Mouse (Mus musculus) megakaryocyte progenitor cell, adult 5-6 weeks (primary cell): ENCODE data around the gene Rtn1. TPM values are rescaled to one million over a fixed set of nuclear protein-coding genes. Genes with fewer than 3 reads are reported as not detected.

Experiments used
- ATAC-seq: replicated peaks from 2 replicates; pipeline ENCODE4 v1.8.0; 2016; ENCODE audit warnings: mild to moderate bottlenecking, moderate TSS enrichment, inconsistent platforms; ENCODE audit not compliant: poor library complexity
- total RNA-seq, 2 experiments: library from RNA; stranded (forward) in 1 of 2; stranded (reverse) in 1 of 2; fragments of 157-497, 149-512 nt in 1 of 2; fragments of 200-1000 nt in 1 of 2; gene quantifications; 2 replicates each; pipeline versions ENCODE4 v1.2.3 to v1.2.4; 2015 to 2017

Rtn1 gene
- total RNA-seq, 2 experiments from 2014 or later, result not detected

DNA sequence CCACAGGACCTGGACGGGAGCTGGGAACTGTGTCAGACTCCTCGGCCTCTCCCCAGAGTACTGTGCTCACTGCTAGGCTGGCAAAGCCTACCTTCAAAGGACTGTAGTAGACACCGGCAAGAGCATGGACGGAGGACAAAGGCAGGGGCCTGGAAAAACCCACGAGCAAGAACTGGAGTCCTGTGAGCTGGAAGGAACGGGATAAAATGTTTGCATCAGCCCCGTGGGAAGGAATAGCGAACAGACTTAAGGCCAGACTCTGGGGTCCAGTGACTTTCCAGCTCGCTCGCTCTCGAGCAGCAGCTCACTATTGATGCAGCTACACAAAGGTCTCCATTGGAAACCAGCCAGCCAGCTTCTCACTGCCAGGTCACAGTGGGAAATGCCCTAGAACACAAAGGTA, 34.0 kb downstream of the Rtn1 start:
- ATAC-seq, result no peak

DNA sequence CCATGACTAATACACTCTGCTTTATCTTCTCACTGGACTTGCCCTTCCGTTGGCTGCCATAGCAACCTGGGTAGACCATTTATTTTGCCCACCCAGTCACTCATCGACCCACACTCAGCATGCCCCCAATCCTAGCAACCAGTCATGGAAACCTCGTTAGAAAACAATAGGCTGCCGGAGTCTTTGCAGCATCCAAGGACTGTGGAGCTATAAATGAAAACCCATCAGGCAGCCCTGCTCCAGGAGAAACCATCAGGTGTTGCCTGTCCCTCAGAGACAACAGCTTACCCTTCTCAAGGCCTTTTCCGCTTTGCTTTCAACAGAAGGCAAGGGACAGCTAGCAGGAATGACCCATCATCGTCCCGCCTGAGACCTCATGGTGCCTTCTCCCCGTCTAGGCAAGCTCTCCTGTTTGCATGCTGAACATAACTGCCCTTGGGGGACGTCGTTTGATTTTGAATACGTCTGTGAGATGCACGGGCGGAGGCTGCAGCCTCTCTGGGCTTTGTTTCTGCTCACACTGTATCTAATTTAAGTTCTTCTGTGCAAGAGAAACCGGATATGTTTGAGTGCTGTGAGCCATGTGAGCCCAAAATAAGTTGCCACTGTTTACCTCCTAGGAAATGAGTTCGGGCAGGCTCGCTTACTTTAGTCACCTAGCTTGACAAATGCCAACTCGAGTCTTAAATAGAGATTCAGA, 34.8 kb downstream of the Rtn1 start:
- no peak for ATAC-seq

DNA sequence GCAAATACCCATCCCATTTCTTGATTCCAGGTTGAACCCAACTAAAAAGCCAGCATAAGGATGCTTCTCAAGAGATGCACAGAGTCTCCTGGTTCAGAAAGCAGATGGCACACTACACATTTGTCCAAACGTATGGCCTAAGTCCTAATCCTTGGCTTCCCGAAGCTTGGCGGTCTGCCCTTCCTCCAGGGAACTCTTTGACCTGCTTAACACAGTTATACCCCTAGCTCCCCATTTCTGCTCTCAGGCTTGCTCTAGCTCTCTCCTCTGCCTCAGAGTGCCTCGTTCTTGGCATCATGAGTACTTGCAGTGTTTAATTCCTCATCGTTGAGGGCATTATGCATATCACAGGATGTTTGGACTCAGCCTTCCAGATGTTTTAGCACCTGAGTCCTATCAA, 38.8 kb downstream of the Rtn1 start:
- ATAC-seq, result no peak

DNA sequence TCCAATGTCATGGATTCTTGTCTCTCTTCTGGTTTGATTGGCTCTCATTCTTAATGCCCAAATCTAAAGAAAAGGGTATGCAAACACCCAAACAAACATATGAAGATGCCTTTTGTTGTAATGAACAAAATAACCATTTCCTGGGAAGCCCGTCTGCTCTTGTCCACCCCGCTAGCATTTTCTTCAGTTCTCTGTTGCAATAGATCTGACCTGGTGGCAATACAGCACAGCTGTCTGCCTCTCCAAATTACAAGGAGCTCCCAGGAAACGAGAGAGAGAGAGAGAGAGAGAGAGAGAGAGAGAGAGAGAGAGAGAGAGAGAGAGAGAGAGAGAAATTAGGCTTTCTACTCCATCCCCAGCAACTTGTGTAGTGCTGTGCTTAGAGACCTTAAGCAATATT, 42.1 kb downstream of the Rtn1 start:
- ATAC-seq, result no peak

DNA sequence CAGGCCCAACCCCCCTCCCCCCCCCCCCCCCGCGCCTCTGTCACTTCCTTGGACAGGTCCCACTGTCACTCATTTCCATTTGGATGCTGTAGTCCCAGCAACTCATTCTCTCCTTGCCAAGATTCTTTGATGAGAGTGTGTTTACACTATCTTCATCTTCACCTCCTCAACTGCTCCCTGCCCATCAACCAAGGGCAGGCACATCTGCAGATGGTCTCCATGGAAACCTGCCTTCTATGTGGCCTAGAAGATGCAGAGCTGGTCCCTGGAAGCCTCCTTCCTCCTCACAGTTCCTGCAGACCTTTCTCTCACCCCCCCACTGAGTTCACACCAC, 42.8 kb downstream of the Rtn1 start:
- no peak for ATAC-seq

DNA sequence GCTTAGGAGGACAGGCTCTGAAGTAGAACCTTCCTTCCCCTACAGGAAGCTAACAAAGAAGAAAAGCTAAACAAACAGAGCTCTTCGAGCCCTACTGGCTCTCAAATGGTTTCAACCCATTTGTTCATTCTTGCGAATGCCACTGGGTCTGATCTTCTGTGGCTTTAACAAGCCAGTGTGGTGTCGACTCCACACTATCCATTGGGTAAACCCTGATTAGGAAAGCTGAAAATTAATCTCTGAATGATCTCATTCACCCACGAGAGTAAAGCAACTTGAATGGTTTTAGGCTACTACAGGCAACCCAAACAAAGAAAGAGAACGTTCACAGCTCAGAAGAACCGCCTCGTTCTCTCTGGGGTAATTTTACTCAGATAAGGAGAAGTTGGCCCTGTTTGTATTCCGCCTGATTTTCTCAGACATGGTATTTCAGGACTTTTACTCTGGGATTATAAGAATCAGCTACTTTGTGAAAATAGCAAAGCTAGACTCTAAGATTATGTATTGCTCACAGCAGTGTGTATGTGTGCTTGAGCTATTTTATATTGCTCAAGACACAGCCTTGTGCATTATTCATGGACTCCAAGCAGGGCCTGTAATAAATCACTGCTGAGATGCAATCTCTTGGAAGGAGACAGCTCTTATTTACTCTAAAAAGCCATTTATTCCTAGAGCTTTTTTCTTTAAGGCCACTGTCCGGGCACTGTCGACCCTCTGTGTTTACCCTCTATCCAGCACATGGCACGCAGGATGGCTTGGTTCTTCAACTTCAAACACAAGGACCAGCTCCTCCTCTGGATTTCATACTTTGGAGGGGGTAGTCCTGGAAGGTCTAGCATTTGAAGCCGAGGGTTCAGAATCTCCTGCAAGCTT, 43.4 kb downstream of the Rtn1 start:
- no peak for ATAC-seq

DNA sequence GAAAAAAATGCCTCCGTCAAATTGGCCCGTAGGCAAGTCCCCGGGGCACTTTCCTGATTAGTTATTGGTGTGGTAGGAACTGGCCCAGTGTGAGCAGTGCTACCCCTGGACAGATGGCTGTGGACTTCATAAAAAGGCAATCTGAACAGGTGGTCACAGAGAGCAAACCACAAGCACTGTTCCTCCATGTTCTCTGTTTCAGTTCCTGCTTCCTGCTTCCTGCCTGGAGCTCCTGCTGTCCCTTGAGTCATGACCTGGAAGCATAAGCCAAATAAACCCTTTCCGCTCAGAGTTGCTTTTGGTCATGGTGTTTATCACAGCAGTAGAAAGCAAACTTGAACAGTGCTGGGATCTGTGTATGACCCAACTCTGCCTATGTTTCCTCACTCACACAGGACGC, 44.3 kb downstream of the Rtn1 start:
- ATAC-seq, result peak; percentile 30

DNA sequence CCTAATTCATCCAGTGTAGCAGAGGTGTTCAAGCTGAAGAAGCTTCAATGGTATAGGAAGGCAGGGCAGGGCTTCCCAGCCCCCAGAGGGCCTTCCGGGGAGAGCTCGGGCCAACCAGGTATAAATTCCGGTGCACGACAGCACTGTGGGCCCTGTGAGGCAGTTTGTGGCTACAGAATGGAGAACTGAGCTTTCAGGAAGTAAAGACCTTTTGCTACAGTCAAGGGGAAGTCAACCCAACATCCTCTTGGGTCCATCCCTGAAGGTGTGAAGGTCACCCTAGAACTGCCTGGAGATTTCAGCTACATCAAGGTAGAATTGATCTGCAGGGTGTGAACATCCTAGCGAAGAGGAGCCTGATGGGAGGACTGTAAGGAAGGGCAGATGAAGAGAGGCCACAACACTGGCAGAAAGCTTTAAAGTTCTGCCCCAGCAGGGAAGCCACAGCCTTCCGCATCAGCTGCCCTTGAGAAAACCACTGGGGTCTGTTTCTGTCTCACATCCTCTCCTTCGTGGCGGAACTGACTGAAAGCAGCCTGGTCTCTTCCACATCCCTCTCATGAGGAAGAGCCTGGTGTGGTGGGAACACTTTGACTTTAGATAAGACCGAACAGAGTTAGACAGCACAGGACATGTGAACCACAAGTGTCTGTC, 47.0 kb downstream of the Rtn1 start:
- ATAC-seq, result peak; percentile 92

DNA sequence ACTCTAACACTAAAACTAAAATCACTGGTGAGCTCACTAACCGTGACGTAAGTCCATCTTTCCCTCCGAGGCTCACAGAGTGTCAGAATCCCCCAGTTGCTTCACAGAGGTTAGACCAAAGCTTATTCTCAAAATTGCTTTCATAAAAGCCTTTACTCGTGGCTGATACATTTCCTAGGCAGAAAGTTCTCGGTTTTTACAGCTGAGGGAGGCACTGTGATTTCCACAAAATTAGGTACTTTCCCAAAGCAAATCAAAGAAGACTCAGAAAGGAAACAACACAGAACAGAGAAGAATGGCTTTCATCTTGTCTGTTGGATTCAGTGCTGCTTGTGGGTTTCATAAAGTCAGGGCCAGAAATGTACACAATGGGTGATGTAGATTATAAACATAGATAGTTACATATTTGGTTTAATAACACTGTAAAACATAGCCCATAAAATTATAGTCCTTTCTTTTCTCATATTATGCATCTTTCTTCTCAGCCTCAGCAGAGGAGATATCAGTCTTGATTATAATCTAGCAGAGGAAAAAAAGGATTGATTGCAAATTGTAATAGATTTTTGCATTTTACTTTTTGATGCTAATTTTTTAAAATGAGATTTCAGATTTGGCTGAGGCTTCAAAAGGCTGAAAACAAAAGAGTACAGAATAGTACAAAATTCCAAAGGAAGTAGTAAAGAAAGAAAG, 47.8 kb downstream of the Rtn1 start:
- ATAC-seq, result no peak

DNA sequence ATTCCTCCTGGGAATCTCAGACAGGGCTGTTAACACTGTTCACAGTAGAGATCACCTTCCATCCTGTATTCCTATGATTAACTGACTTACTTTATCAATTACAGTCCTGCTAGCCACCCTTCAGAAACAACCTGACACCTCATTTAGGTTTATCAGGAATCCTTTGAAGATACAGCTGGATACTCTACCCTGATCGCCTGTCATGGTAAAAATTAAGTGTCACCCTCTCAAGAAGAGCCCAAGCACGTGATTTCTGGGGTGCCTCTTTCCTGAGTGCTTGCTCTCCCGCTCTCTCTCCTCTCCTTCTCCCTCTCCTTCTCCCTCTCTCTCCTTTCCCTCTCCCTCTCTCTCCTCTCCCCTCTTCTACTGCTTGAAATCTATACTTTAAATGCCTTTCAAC, 49.0 kb downstream of the Rtn1 start:
- ATAC-seq, result no peak

DNA sequence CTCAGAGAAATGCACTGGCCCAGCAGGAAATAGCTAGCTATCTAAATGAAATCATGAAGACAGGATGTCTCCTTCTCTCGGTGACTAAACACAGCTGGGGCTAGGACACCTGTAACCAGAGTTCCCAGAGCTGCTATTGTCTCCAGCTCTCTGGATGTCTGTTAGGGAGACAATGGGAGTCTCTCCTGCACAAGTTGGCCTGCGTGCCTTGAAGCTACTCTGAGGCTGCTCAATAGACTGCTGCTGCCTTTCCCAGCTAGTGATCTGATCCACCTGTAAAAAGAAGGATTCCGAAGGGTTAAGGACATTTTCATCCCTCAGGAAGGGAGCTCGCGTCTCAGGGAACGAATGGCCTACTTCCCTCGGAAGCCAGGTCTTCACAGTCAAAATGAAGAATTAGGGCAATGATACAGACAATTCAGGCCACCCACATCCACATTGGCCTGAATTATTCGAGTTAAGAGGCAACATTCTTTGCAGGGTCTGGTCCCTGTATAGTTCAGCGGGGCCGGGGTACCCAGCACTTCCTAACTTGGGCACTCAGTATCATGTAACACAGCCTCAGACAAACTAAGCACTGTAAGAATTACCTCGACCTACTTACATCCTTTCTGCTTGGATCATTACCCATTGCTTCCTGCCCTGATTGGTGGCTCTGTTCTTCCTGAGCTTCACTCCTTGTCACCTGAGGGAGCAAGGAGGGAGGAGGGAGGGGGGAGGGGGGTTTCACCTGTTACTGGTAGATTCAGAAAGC, 51.0 kb downstream of the Rtn1 start:
- no peak for ATAC-seq

DNA sequence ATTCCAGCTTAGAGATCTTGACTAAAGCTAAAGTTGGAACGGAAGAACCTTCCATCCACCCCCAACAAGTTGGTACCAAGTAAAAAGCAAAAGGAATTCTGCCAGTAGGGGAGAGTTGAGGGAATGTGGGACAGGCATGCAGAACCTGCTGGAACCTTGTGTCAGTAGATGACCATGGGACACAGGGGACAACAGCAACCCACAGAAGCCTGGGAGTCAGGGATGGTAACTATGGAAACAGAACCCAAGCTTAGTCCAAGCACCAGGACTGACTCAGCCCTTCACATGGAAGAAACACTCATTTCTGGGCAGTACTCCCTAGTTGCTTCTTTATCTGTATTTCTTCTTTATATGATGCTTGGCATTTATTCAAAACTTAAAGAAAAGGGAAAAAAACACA, 54.6 kb downstream of the Rtn1 start:
- ATAC-seq, result no peak

DNA sequence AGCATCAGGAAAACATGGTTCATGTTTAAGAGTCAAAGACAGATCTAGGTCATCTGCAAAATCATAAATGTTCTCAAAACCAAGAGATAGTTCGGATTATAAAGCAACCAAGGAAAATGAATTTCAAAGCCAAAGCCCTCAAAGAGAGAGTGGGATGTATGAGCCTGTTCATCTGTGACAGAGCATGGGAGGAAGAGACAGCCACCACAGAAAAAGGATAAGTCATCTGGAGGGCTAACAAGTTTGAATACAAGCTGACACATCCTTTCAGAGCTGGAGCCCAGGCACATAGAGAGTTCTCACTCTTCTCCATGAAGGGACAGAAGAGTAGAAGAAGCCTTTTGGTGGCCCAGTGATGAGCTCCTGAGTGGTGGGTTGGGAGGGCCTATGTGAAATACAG, 55.3 kb downstream of the Rtn1 start:
- ATAC-seq, result no peak

DNA sequence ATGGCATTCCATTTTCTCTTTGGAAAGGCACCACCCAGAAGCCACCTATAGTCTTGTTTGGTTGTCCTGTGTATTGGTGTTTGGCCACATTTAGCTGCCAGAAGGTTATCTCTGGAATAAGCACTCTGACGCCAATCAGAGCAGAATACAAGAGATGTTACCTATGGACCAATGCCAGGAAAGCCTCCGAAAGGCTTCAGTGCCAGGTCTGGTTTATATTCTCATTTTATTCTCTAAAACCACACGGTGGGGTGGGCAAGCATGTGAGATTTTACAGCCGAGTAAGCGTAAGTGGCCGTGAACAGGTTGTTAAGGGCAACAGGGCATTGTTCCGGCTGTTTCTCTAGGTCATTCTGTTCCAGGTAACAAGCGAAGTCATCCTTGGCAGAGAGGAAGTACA, 60.3 kb downstream of the Rtn1 start:
- no peak for ATAC-seq

DNA sequence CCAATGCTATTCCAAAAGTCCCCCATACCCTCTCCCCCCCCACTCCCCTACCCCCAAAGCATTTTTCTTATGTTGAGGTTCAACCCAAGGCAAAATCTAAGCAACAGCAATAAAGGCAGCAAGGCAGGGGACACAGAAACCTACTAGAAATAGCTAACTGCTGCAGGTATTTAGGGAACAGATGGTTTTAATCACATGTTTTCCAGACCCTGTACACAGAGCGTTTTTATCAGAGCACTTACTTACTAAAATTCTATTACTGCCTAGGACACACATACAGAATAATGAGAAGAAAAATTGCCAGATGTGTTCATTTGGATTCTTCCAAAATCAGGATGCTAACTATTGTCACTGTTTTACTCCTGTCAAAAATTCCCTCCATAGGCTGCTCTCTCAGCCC, 61.7 kb downstream of the Rtn1 start:
- no peak for ATAC-seq

DNA sequence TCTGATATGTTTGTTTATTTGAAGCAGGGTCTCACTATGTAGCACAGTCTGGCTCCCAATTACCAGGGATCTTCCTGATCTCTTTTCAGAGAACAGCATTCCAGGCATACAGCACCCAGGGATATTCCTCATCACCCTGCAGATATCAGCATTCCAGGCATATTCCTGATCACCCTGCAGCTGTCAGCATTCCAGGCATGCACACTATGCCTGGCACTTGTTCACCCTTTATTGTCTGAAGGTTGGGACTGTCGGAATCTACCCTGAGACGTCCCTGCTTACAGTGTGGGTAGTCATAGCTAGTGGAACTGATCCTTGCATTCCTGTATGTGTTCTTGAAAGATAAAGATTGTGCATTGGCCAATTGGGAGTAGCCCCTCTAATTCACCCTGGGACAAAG, 65.2 kb downstream of the Rtn1 start:
- ATAC-seq, result no peak

DNA sequence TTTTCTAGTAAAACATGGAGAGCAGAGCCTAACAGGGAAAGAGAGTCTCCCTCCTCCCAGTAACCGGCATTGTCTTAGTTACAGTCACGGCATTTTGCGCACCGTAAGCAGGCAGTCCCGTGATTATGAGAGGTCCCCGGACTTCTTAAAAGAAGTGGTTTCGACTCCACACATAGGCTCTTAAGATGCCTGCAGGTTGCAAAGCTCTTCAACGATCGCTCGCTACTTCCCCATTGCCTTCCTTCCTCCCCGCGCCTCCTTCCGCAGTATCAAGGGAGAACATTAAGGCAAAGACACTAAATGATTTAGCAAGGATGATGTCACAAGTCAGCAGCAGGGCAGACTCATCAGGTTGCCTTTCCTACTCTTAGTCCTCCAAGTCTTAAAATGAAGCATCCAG, 72.8 kb downstream of the Rtn1 start:
- ATAC-seq, result peak; percentile 46; the same call in 1 of the 2 replicates

DNA sequence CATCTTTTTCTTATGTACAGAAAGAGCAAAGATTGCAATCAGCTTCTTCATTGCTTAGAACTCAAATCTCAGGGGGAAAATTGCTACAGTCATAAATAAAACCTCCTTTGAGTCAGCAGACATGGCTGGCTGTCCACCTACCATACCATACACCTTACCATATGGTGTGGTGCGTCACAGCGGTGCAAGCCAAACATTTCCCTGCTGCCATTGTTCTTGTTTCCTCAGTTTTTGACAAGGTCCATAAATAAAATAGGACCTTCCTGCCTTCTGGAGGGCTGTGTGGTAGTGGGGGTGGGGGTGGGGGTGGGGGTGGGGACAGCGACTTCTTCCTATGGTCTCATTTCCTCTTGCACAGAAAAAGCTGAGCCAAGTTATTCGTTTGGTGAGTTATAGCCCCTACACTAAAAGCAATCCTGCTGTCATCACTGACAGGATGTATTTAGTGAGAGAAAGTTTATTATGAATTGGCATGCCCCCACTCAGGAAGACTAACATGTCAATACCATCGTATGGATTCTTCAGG, 76.3 kb downstream of the Rtn1 start:
- ATAC-seq, result no peak

DNA sequence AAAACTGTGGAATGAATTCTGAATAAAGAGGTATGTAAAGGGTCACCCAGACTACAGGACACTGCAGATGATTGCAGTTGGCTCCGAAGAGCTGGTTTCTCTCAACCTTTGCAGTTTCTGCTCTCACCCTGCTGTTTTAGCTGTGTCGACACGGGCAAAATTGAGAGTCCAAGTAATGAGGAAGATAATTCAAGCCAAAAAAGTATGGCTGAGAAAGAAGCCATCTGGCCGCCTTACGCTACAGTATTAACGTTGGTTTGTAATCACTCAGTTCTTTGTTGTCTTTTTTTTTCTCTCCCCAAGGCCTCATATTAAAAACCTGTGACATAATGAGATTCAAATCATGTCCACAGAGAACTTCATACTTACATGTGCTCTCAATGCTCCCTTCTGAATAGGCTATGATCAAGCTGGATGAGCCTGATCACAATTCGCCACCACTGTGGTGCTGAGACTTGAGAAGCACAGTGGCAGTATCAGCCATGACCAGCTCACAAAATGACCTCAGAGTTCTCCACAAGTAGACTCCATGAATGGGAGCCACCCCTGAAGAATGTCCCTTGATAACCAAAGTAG, 76.9 kb downstream of the Rtn1 start:
- no peak for ATAC-seq

DNA sequence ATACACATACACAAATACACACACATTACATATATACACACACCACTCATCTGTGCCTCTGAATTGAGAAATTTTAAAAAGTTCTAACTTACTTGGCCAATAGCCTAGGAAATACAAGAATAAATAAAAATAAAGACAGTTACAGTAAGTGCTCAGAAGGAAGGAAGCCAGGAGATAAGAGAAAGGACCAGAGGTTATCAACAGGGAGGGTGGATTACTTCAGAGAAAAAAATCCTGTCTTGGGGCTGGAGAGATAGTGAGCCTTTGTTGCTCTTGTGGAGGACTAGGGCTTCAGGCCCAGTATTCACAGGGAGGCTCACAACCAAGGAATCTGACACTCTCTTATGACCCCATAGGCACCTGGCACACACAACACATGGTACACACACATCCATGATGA, 82.8 kb downstream of the Rtn1 start:
- ATAC-seq, result 0 out of 2 replicates have a peak, but pooled peaks have one; percentile 31
